Mouse (Mus musculus): ENCODE results near the gene Zfp446. TPM values are rescaled to one million over a fixed set of nuclear protein-coding genes. Genes with fewer than 3 reads are reported as not detected.

Gene Zfp446
- total RNA-seq, 2 experiments from 2014 or later = 5.9 to 7.6 TPM

DNA sequence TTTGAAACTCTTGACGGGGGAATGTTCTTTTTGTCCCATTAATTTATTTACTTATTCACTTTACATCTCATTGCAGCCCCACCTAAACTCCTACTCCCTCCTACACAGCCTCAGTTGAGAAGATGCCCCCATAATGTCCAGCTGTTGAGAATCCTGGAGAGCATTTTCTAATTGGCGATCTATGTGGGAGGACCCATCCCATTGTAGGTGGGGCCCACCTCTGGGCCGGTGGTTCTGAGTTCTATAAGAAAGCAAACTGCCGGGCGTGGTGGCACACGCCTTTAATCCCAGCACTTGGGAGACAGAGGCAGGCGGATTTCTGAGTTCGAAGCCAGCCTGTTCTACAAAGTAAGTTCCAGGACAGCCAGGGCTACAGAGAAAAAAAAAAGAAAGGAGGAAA is 9.3 kb downstream of the Zfp446 start:
- no peak for DNase-seq

DNA sequence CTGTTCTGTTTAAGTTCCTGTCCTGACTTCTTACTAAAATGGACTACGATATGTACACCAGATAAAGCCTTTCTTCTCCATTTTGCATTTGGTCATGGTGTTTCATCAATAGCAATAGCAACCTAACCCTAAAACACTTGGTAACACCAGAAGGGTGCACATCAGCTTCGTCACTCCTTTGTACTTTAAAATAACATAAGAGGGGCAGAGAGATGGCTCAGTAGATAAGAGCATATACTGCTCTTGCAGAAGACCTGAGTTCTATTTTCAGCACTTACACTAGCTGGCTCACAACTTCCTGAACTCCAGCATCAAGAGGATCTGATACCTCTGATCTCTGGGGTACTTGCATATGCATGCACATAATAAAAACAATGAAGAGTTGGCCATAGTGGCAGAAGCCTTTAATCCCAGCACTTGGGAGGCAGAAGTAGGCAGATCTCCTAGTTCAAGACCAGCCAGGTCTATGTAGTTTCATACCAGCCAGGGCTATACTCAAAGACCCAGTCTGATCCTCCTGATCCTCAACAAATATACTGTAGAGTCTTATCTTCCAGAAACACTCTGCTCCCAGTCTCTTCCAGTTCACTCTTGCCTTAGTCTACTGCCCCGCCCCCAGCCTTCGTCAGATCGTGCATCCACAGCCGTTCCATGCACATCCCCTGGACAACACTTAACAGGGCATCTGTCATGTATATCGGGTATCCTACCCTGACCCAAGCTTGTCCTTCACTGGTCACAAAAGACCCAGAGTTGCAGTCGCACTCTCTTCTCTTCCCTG is 10.0 kb downstream of the Zfp446 start:
- no peak for DNase-seq

DNA sequence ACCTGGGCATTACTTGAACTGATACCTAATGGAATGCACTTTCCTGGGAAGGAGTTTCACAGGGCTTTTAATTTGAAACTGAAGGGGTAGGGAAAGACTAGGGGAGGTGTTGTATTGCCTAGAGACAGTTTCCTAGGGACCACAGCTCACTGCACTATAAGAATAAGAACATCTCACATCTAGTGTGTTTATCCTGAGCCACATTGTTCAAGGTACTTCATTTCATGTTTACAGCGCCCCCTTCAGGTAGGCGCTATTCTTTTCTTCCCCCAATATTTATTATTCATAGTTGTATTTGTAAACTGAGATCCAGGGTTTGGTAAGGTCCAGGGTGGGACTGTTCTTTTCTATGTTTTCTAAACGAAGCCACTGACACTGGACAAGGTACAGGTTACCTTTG is 14.6 kb downstream of the Zfp446 start:
- peak in 1 of 2 experiments; percentile 58 for DNase-seq

GRCm38 (mm10) chr7:12993148-12993547 is 15.5 kb downstream of the Zfp446 start:
- DNase-seq = no peak

DNA sequence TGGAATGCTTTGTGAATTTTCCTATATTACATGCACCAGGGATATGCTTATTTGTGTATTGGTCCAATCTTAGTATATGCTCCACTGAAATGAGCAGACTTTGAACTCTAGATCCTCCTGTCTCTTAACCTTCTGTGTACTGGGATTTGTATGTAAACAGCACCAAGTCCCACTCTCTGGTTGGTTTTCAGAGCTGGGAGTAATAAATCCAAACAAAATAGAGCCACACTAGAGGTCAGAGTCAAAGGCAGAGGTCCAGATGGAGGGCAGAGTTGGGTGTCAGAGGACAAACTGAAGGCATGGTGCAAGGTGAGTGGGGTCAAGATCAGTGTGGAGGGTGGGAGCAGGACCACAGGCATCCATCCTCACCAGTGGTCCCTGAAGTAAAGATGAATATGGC is 18.2 kb downstream of the Zfp446 start:
- no peak for DNase-seq

DNA sequence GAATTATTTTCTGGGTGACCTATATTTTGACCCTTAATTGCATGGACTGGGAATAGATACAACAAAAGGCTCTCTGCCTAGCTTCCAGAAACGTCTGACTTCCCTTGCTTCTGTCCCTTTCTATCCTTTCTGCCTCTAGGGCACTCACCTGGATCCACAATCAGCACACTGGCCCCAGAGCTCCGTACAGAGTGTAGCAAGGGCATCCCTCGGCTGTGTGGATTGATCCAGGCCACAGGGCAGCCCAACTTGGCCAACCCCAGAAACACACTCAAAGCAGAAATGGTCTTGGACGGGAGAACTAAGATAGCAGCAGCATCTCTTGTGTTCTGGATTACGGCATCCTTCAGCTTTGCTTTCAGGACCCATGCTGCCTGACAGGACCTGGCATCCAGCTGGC is 19.6 kb downstream of the Zfp446 start:
- DNase-seq = no peak

- no peak for DNase-seq
Observed at GRCm38 (mm10) chr7:12998053-12998452, 20.4 kb downstream of the Zfp446 start, which contains the start of gene Slc27a5. Gene Slc27a5 (minus strand): TSS chr7:12998192.

GRCm38 (mm10) chr7:12998851-12999250 is 21.2 kb downstream of the Zfp446 start, which contains the start of gene Trim28:
Gene Trim28 (plus strand): TSS chr7:12999114.
- DNase-seq = no peak

DNA sequence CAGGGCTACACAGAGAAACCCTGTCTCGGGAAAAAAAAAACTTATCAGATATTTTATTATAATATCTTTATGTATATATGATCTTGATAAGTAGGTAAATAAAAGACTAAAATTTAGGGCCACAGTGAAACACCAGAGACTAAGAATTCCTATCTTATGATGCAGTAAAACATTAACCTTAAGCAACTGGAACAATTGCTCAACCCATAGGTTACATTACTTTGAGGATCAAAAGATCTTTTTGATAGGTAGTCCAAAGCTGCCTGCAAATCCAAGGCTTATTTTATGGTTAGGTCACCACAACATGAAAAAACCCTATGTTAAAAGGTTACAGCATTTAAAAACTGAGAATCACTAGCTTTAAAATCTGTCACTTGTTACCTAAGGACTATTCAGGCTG is 23.9 kb downstream of the Zfp446 start:
- DNase-seq = no peak

DNA sequence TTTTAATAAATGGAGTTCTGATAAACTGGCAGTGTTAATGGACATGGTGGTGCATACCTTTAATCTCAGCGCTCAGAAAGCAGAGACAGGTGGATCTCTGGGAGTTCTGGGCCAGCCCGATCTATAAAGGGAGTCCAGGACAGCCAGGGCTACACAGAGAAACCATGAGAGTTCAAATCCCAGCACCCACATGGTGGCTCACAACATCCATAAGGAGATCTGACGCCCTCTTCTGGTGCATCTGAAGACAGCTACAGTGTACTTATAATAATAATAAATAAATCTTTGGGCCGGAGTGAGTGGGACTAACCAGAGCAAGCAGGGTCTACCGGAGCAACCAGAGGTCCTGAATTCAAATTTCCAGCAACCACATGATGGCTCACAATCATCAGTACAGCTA is 25.7 kb downstream of the Zfp446 start:
- no peak for DNase-seq

GRCm38 (mm10) chr7:13006011-13006410 is 28.4 kb downstream of the Zfp446 start:
- no peak for DNase-seq

GRCm38 (mm10) chr7:13006531-13006930 is 28.9 kb downstream of the Zfp446 start:
- DNase-seq = no peak

DNA sequence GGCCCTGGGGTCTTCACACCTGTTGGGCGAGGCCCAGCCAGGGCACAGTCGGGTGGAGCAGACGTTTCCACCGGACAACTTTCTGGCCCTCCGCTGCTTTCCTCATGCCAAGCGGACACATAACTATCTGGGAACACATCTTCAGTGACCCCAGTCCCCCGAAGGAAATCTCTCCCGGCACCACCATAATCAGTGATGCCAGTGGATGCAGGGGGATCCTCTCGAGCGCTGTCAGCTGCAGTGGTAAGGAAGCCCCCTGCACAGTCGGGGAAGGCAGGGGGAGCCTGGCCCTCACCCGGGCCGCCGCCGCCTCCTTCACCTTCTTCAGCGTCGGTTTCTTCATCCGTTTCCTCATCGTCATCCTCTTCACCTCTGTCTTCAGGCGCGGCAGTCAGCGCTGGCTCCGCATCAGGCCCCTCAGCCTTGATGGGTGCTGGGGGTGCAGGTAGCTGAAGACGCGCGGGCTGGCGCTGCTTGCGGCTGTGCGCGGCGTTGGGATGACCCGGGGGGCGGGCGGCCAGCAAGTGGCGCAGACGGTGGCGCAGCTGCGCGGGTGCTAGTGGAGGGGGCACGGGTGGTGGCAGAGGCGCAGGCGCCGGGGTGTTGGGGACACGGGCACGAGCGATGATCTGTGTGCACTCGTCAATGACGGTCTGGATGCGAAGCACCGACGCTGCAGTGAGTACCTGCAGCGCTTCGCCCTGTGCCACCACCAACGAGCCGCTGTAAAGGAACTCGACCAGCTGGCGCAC is 29.9 kb downstream of the Zfp446 start:
- no peak for DNase-seq

GRCm38 (mm10) chr7:13009143-13010004 is 31.7 kb downstream of the Zfp446 start:
- DNase-seq = peak; percentile 91 to 92

DNA sequence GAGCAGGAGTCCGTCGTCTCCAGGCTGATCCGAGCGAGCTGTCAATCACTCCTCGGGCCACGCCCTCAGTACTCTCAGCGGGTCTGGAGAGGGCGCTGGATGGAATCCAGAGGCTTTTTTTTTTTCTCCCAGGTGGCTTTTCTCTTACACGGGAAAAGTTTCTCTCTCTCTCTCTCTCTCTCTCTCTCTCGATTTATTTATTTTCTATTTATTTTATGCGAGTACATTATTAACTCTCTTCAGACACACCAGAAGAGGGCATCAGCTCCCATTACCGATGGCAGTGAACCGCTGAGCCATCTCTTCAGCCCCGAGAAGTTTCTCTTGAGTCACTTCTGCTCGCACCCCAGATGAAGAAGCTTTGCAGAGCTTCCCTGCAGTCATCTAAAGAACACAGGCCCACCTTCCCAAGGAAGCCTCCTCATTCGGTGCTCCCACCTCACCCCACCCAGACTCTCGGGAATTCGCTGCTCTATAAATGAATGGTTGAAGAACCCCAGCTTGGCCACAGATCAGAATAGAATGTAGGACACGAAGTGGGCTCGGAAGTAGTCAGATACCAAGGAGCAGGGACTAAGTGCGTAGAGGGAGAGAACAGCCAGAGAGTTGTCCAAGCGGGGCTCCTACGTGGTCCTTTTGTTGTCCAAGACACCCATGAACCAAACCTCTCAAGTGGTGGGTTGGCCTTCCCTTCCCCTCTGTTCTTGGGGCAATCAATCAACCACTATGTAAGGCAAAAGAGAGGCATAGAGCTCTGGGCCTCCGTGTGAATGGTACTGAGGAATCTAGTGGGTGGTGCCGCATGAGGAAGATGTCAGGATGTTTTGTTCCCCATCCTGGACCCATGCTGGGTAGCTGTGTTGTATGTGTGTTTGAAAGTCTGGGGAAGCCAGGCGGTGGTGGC is 32.6 kb downstream of the Zfp446 start, which contains the start of gene Zbtb45:
Gene Zbtb45 (minus strand): TSS at position 30 of the 904 bp plus-strand sequence.
- no peak for DNase-seq

GRCm38 (mm10) chr7:13013671-13014070 is 36.0 kb downstream of the Zfp446 start:
- DNase-seq = no peak

DNA sequence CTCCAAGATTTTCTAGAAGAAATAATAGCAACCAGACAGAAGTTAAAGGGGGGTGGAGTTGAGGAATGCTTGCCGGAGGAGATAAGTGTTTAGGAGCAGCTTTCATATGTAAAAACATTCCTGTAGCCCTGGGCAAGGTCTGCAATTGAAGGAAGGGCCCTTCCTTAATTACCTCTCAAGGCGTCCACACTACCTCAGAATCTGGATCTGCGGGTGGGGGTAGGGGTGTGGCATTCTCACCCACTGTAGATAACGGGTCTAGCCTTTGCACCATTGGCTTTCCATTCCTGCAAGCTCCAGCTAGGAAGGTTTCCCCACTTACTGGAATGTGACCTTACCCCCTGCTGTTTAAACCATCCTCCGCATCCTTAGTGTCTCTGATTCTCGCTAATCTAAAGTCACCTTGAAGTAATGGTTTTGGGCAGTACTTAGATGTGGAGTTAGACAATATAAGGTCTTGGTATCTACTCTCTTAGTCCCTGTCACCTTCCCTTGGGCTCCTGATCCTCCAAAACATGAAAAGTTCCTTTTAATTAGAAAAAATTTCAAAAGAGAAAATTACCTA is 36.7 kb downstream of the Zfp446 start:
- DNase-seq = no peak

DNA sequence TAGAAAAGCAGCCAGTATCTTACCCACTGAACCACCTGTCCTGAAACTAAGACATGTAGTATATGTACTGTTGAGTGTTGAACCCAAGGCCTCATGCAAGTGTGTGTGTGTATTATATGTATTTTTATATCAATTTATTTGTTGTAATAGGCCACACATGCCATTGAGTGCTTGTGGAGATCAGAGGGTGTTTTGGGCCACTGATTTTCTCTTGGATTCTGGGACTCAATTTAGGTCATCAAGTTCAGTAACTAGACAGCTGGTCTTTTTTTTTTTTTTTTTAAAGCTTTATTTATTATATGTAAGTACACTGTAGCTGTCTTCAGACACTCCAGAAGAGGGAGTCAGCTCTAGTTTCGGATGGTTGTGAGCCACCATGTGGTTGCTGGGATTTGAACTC is 37.6 kb downstream of the Zfp446 start:
- no peak for DNase-seq

GRCm38 (mm10) chr7:13022773-13023535 is 45.3 kb downstream of the Zfp446 start:
- peak; percentile 81 to 86 for DNase-seq
